Mouse (Mus musculus) right cerebral cortex, postnatal 25 days (tissue): Measurements from ENCODE around the gene Aanat.

Experiments used
- DNase-seq: peaks from one replicate; pipeline ENCODE4 v3.0.0; 2022

Gene Aanat

GRCm38 (mm10) chr11:116611883-116612282, 25.7 kb downstream of the Aanat start:
- no peak for DNase-seq

GRCm38 (mm10) chr11:116612554-116612953, 26.3 kb downstream of the Aanat start:
- no peak for DNase-seq

GRCm38 (mm10) chr11:116613234-116613633, 27.0 kb downstream of the Aanat start:
- DNase-seq: no peak

GRCm38 (mm10) chr11:116615735-116616437, 29.7 kb downstream of the Aanat start:
- no peak for DNase-seq

- DNase-seq: no peak
Measured at GRCm38 (mm10) chr11:116616438-116617118, 30.3 kb downstream of the Aanat start.

GRCm38 (mm10) chr11:116617641-116618040, 31.4 kb downstream of the Aanat start:
- no peak for DNase-seq

- DNase-seq: no peak
Measured at GRCm38 (mm10) chr11:116618666-116619065, 32.4 kb downstream of the Aanat start.

- no peak for DNase-seq
Measured at GRCm38 (mm10) chr11:116619156-116619555, 32.9 kb downstream of the Aanat start.

GRCm38 (mm10) chr11:116619561-116619960, 33.3 kb downstream of the Aanat start:
- no peak for DNase-seq

GRCm38 (mm10) chr11:116620073-116620472, 33.8 kb downstream of the Aanat start:
- no peak for DNase-seq

- no peak for DNase-seq
Measured at GRCm38 (mm10) chr11:116620559-116621253, 34.5 kb downstream of the Aanat start.

GRCm38 (mm10) chr11:116621258-116621704, 35.0 kb downstream of the Aanat start:
- DNase-seq: no peak

- DNase-seq: no peak
Measured at GRCm38 (mm10) chr11:116623281-116624124, 37.3 kb downstream of the Aanat start.

- DNase-seq: peak; percentile 33
Measured at GRCm38 (mm10) chr11:116624131-116624832, 38.0 kb downstream of the Aanat start.

- no peak for DNase-seq
Measured at GRCm38 (mm10) chr11:116625081-116626000, 39.1 kb downstream of the Aanat start.

- no peak for DNase-seq
Measured at GRCm38 (mm10) chr11:116626299-116627071, 40.3 kb downstream of the Aanat start, which contains the start of gene Rhbdf2. TSS of gene Rhbdf2 (minus strand) at chr11:116627019.

- no peak for DNase-seq
Measured at GRCm38 (mm10) chr11:116627072-116628020, 41.1 kb downstream of the Aanat start.

GRCm38 (mm10) chr11:116628712-116629111, 42.5 kb downstream of the Aanat start:
- peak; percentile 73 for DNase-seq

- no peak for DNase-seq
Measured at GRCm38 (mm10) chr11:116629472-116629871, 43.2 kb downstream of the Aanat start.
